Mouse (Mus musculus): ENCODE data around the gene Slc36a4.

Slc36a4 gene

GRCm38 (mm10) chr9:15722506-15722905 lies 13.0 kb downstream of the Slc36a4 start:
- DNase-seq (ENCODE audit: low spot score in 2 of 2): no peak

- DNase-seq (ENCODE audit: low spot score in 2 of 2): no peak
Observed at GRCm38 (mm10) chr9:15727168-15727567, 17.6 kb downstream of the Slc36a4 start.

GRCm38 (mm10) chr9:15731758-15732748 lies 22.5 kb downstream of the Slc36a4 start:
- DNase-seq (ENCODE audit: low spot score in 2 of 2): no peak

- no peak for DNase-seq (ENCODE audit: low spot score in 2 of 2)
Observed at GRCm38 (mm10) chr9:15734056-15734866, 24.7 kb downstream of the Slc36a4 start.

GRCm38 (mm10) chr9:15734867-15735131 lies 25.3 kb downstream of the Slc36a4 start:
- no peak for DNase-seq (ENCODE audit: low spot score in 2 of 2)

- no peak for DNase-seq (ENCODE audit: low spot score in 2 of 2)
Observed at GRCm38 (mm10) chr9:15737522-15737921, 28.0 kb downstream of the Slc36a4 start.

- DNase-seq (ENCODE audit: low spot score in 2 of 2): no peak
Observed at GRCm38 (mm10) chr9:15741428-15741827, 31.9 kb downstream of the Slc36a4 start.

- DNase-seq (ENCODE audit: low spot score in 2 of 2): no peak
Observed at GRCm38 (mm10) chr9:15741931-15742330, 32.4 kb downstream of the Slc36a4 start.

GRCm38 (mm10) chr9:15745985-15746607 lies 36.6 kb downstream of the Slc36a4 start:
- DNase-seq (ENCODE audit: low spot score in 2 of 2): no peak

- no peak for DNase-seq (ENCODE audit: low spot score in 2 of 2)
Observed at GRCm38 (mm10) chr9:15746636-15747035, 37.1 kb downstream of the Slc36a4 start.

- DNase-seq (ENCODE audit: low spot score in 2 of 2): no peak
Observed at GRCm38 (mm10) chr9:15748383-15748782, 38.8 kb downstream of the Slc36a4 start.

- no peak for DNase-seq (ENCODE audit: low spot score in 2 of 2)
Observed at GRCm38 (mm10) chr9:15759318-15759717, 49.8 kb downstream of the Slc36a4 start.

- no peak for DNase-seq (ENCODE audit: low spot score in 2 of 2)
Observed at GRCm38 (mm10) chr9:15766379-15766778, 56.8 kb downstream of the Slc36a4 start.

- DNase-seq (ENCODE audit: low spot score in 2 of 2): no peak
Observed at GRCm38 (mm10) chr9:15766821-15767220, 57.3 kb downstream of the Slc36a4 start.

GRCm38 (mm10) chr9:15772766-15773165 lies 63.2 kb downstream of the Slc36a4 start:
- DNase-seq (ENCODE audit: low spot score in 2 of 2): no peak

GRCm38 (mm10) chr9:15773426-15773825 lies 63.9 kb downstream of the Slc36a4 start:
- DNase-seq (ENCODE audit: low spot score in 2 of 2): no peak

GRCm38 (mm10) chr9:15774911-15775310 lies 65.4 kb downstream of the Slc36a4 start:
- DNase-seq (ENCODE audit: low spot score in 2 of 2): no peak

GRCm38 (mm10) chr9:15781936-15782335 lies 72.4 kb downstream of the Slc36a4 start:
- no peak for DNase-seq (ENCODE audit: low spot score in 2 of 2)

- no peak for DNase-seq (ENCODE audit: low spot score in 2 of 2)
Observed at GRCm38 (mm10) chr9:15786192-15786591, 76.7 kb downstream of the Slc36a4 start.

GRCm38 (mm10) chr9:15786610-15787009 lies 77.1 kb downstream of the Slc36a4 start:
- no peak for DNase-seq (ENCODE audit: low spot score in 2 of 2)

- no peak for DNase-seq (ENCODE audit: low spot score in 2 of 2)
Observed at GRCm38 (mm10) chr9:15792076-15792475, 82.5 kb downstream of the Slc36a4 start.

Data from spleen, postnatal 10 days (tissue).